Mouse (Mus musculus) hindbrain, embryonic 16.5 days (tissue): ENCODE measurements at regions not wholly inside any gene's neighbourhood (a gene's known extent, or its start where the extent isn't known, plus 50 kb on each side); places are given as distances from the start of the nearest gene placed in this dataset.

Experiments
- ATAC-seq: fragments of 200-750 bp; cut with Nextera tagmentation; 2 replicates; pipeline ENCODE4 v1.8.0; 2017; ENCODE audit warnings: moderate TSS enrichment, moderate library complexity
- H3K27ac ChIP-seq: fragments of 300-500 bp; sonication (generic); 2 replicates; pipeline ENCODE4 v1.5.1; 2014; ENCODE audit warnings: low read depth, mild to moderate bottlenecking, control low read depth, low read length, moderate library complexity
- H3K27me3 ChIP-seq: fragments of 300-500 bp; sonication (generic); replicated peaks from 2 replicates; pipeline ENCODE4 v1.6.1; 2014; ENCODE audit warnings: low read length; ENCODE audit not compliant: control insufficient read depth, insufficient read depth
- H3K36me3 ChIP-seq: fragments of 300-500 bp; sonication (generic); 2 replicates; pipeline ENCODE4 v1.6.1; 2014; ENCODE audit warnings: mild to moderate bottlenecking, low read length, moderate library complexity, mixed read lengths; ENCODE audit not compliant: control insufficient read depth, insufficient read depth
- H3K4me1 ChIP-seq: fragments of 300-500 bp; sonication (generic); 2 replicates; pipeline ENCODE4 v1.6.1; 2014; ENCODE audit warnings: low read depth, low read length; ENCODE audit not compliant: control insufficient read depth, insufficient read depth
- H3K4me2 ChIP-seq: fragments of 300-500 bp; sonication (generic); 2 replicates; pipeline ENCODE4 v1.6.1; 2014; ENCODE audit warnings: mild to moderate bottlenecking, low read length, control low read depth, moderate library complexity
- H3K4me3 ChIP-seq: fragments of 300-500 bp; sonication (generic); 2 replicates; pipeline ENCODE4 v1.5.1; 2014; ENCODE audit warnings: mild to moderate bottlenecking, low read length, control low read depth, moderate library complexity
- H3K9ac ChIP-seq: fragments of 300-500 bp; sonication (generic); 2 replicates; pipeline ENCODE4 v1.6.1; 2014; ENCODE audit warnings: low read depth, mild to moderate bottlenecking, control low read depth, low read length, moderate library complexity
- H3K9me3 ChIP-seq: fragments of 300-500 bp; sonication (generic); 2 replicates; pipeline ENCODE4 v1.6.1; 2014; ENCODE audit warnings: mild to moderate bottlenecking, low read length, moderate library complexity; ENCODE audit not compliant: control insufficient read depth
- WGBS: fragments of 180-500 bp; shearing (Covaris S2); extraction: QIAGEN DNeasy Blood & Tissue Kit; methylation state at CpG from one replicate; pipeline ENCODE4 v1.1.7; 2014; 5-methylcytosine and 5-hydroxymethylcytosine counted together

GRCm38 (mm10) chr13:99764764-99765163, 136.1 kb downstream of the Cartpt start:
- no peaks in the 10 kb centered on the region for H3K27me3 ChIP-seq
- WGBS, result 89% methylated on average over 3 of the region's 3 CpGs
- no peaks in the 10 kb centered on the region for H3K36me3 ChIP-seq
- no peak overlapping the region for H3K4me3 ChIP-seq
- H3K9ac ChIP-seq, result no peak overlapping the region
- H3K9me3 ChIP-seq, result no peaks in the 10 kb centered on the region
- peaks cover 7% of the 10 kb centered on the region; the same call in 1 of the 2 replicates for H3K4me1 ChIP-seq
- ATAC-seq, result no peak
- H3K4me2 ChIP-seq, result no peak overlapping the region
- H3K27ac ChIP-seq, result no peak overlapping the region

- Histone ChIP-seq H3K4me3 (no peak overlapping the region), H3K36me3 (no peaks in the 10 kb centered on the region), H3K27ac (peak overlapping the region; percentile 50; the same call in 1 of the 2 replicates), H3K27me3 (no peaks in the 10 kb centered on the region), H3K9me3 (no peaks in the 10 kb centered on the region), H3K4me2 (no peak overlapping the region), H3K9ac (no peak overlapping the region), H3K4me1 (peaks cover 10% of the 10 kb centered on the region)
- WGBS, result 48% methylated on average over 6 of the region's 6 CpGs
- no peak for ATAC-seq
These were observed 136.7 kb downstream of the Cartpt start for GRCm38 (mm10) chr13:99764097-99764714.

- Histone ChIP-seq H3K4me3 (no peak overlapping the region), H3K27ac (no peak overlapping the region), H3K9me3 (no peaks in the 10 kb centered on the region), H3K36me3 (no peaks in the 10 kb centered on the region), H3K4me2 (no peak overlapping the region), H3K27me3 (no peaks in the 10 kb centered on the region), H3K4me1 (peaks cover 12% of the 10 kb centered on the region), H3K9ac (no peak overlapping the region)
- 72% methylated on average over 9 of the region's 9 CpGs for WGBS
- no peak for ATAC-seq
These were observed 139.0 kb downstream of the Cartpt start for GRCm38 (mm10) chr13:99761843-99762242.

- Histone ChIP-seq H3K27ac (no peak overlapping the region), H3K4me1 (peaks cover 12% of the 10 kb centered on the region), H3K4me2 (no peak overlapping the region), H3K36me3 (no peaks in the 10 kb centered on the region), H3K9me3 (no peaks in the 10 kb centered on the region), H3K4me3 (no peak overlapping the region), H3K9ac (no peak overlapping the region), H3K27me3 (no peaks in the 10 kb centered on the region)
- 0 out of 2 replicates have a peak, but pooled peaks have one; percentile 18 for ATAC-seq
- 58% methylated on average over 4 of the region's 4 CpGs for WGBS
These were observed 139.5 kb downstream of the Cartpt start for GRCm38 (mm10) chr13:99761423-99761822.

GRCm38 (mm10) chr13:99760646-99761045, 140.2 kb downstream of the Cartpt start:
- Histone ChIP-seq H3K4me3 (no peak overlapping the region), H3K36me3 (no peaks in the 10 kb centered on the region), H3K9me3 (no peaks in the 10 kb centered on the region), H3K4me1 (peaks cover 8% of the 10 kb centered on the region), H3K9ac (no peak overlapping the region), H3K4me2 (no peak overlapping the region), H3K27ac (no peak overlapping the region), H3K27me3 (no peaks in the 10 kb centered on the region)
- ATAC-seq, result no peak
- WGBS, result 83% methylated on average over 4 of the region's 4 CpGs

GRCm38 (mm10) chr13:99759256-99760044, 141.4 kb downstream of the Cartpt start:
- Histone ChIP-seq H3K9me3 (no peaks in the 10 kb centered on the region), H3K9ac (no peak overlapping the region), H3K4me1 (peaks cover 8% of the 10 kb centered on the region), H3K4me2 (peak overlapping the region; percentile 17; the same call in 1 of the 2 replicates), H3K27ac (no peak overlapping the region), H3K27me3 (no peaks in the 10 kb centered on the region), H3K4me3 (no peak overlapping the region), H3K36me3 (no peaks in the 10 kb centered on the region)
- ATAC-seq, result peak; percentile 84
- WGBS, result 38% methylated on average over 10 of the region's 10 CpGs

- H3K27ac ChIP-seq, result no peak overlapping the region
- H3K36me3 ChIP-seq, result no peaks in the 10 kb centered on the region
- peaks cover 8% of the 10 kb centered on the region for H3K4me1 ChIP-seq
- ATAC-seq, result 0 out of 2 replicates have a peak, but pooled peaks have one; percentile 43
- no peak overlapping the region for H3K9ac ChIP-seq
- no peaks in the 10 kb centered on the region for H3K27me3 ChIP-seq
- 75% methylated on average over 5 of the region's 5 CpGs for WGBS
- no peak overlapping the region for H3K4me2 ChIP-seq
- H3K9me3 ChIP-seq, result no peaks in the 10 kb centered on the region
- H3K4me3 ChIP-seq, result no peak overlapping the region
These were observed 146.2 kb downstream of the Cartpt start for GRCm38 (mm10) chr13:99754701-99755100.

- ATAC-seq, result peak; percentile 67
- no peak overlapping the region for H3K27ac ChIP-seq
- WGBS, result 55% methylated on average over 5 of the region's 5 CpGs
- no peaks in the 10 kb centered on the region for H3K9me3 ChIP-seq
- no peak overlapping the region for H3K4me3 ChIP-seq
- H3K4me1 ChIP-seq, result peaks cover 4% of the 10 kb centered on the region
- no peaks in the 10 kb centered on the region for H3K36me3 ChIP-seq
- no peak overlapping the region for H3K9ac ChIP-seq
- no peak overlapping the region for H3K4me2 ChIP-seq
- H3K27me3 ChIP-seq, result no peaks in the 10 kb centered on the region
These were observed 146.6 kb downstream of the Cartpt start for GRCm38 (mm10) chr13:99754251-99754652.

GRCm38 (mm10) chr13:99753526-99753925, 147.4 kb downstream of the Cartpt start:
- Histone ChIP-seq H3K9ac (no peak overlapping the region), H3K4me2 (no peak overlapping the region), H3K9me3 (no peaks in the 10 kb centered on the region), H3K4me3 (no peak overlapping the region), H3K27ac (no peak overlapping the region), H3K4me1 (peaks cover 3% of the 10 kb centered on the region; the same call in 1 of the 2 replicates), H3K27me3 (no peaks in the 10 kb centered on the region), H3K36me3 (no peaks in the 10 kb centered on the region)
- WGBS, result 93% methylated on average over 3 of the region's 3 CpGs
- no peak for ATAC-seq
